Mouse (Mus musculus): ENCODE measurements around the gene Prr14. TPM values are rescaled to one million over a fixed set of nuclear protein-coding genes. Genes with fewer than 3 reads are reported as not detected.

Prr14 gene
- polyA plus RNA-seq, 1 experiment from 2014 or later: 41.0 TPM

- Histone ChIP-seq H3K4me3 (replicated peaks) (peak overlapping the region; percentile 64), H3K9ac (replicated peaks) (peak overlapping the region; percentile 88), H3K27me3 (no peaks in the 10 kb centered on the region), H3K9me3 (no peaks in the 10 kb centered on the region), H3K36me3 (peaks cover 40% of the 10 kb centered on the region), H3K4me2 (peak overlapping the region; percentile 64), H3K4me1 (replicated peaks) (peaks cover 15% of the 10 kb centered on the region), H3K27ac (peak overlapping the region; percentile 97)
- ATAC-seq (ENCODE audit: insufficient number of reproducible peaks, insufficient read depth, low FRiP score, low TSS enrichment, low read depth): no peak
- whole genome bisulfite sequencing: 33% methylated on average over 8 of the region's 8 CpGs
Measured at GRCm38 (mm10) chr7:127513016-127513390, 53.6 kb downstream of the Prr14 start.

- ATAC-seq (ENCODE audit: insufficient number of reproducible peaks, insufficient read depth, low FRiP score, low TSS enrichment, low read depth): no peak
- Histone ChIP-seq H3K9ac (replicated peaks) (no peak overlapping the region), H3K36me3 (peaks cover 47% of the 10 kb centered on the region), H3K9me3 (no peaks in the 10 kb centered on the region), H3K4me3 (replicated peaks) (peak overlapping the region; percentile 64), H3K4me1 (replicated peaks) (peaks cover 15% of the 10 kb centered on the region), H3K4me2 (peak overlapping the region; percentile 64), H3K27me3 (no peaks in the 10 kb centered on the region), H3K27ac (no peak overlapping the region)
- WGBS: 73% methylated on average over 3 of the region's 3 CpGs
Measured at GRCm38 (mm10) chr7:127513781-127514180, 54.4 kb downstream of the Prr14 start.

GRCm38 (mm10) chr7:127515846-127516245 is 56.4 kb downstream of the Prr14 start:
- Histone ChIP-seq H3K4me2 (no peak overlapping the region), H3K4me1 (replicated peaks) (peaks cover 15% of the 10 kb centered on the region), H3K36me3 (peaks cover 65% of the 10 kb centered on the region), H3K9me3 (no peaks in the 10 kb centered on the region), H3K27ac (no peak overlapping the region), H3K4me3 (replicated peaks) (no peak overlapping the region), H3K9ac (replicated peaks) (no peak overlapping the region), H3K27me3 (no peaks in the 10 kb centered on the region)
- WGBS: 97% methylated on average over 7 of the region's 7 CpGs
- no peak for ATAC-seq (ENCODE audit: insufficient number of reproducible peaks, insufficient read depth, low FRiP score, low TSS enrichment, low read depth)

GRCm38 (mm10) chr7:127516344-127516743 is 56.9 kb downstream of the Prr14 start:
- H3K4me1 ChIP-seq (replicated peaks): peaks cover 11% of the 10 kb centered on the region
- H3K4me2 ChIP-seq: no peak overlapping the region
- WGBS: 97% methylated on average over 6 of the region's 7 CpGs
- peaks cover 70% of the 10 kb centered on the region for H3K36me3 ChIP-seq
- H3K27me3 ChIP-seq: no peaks in the 10 kb centered on the region
- no peak overlapping the region for H3K9ac ChIP-seq (replicated peaks)
- no peak overlapping the region for H3K27ac ChIP-seq
- no peak overlapping the region for H3K4me3 ChIP-seq (replicated peaks)
- ATAC-seq (ENCODE audit: insufficient number of reproducible peaks, insufficient read depth, low FRiP score, low TSS enrichment, low read depth): no peak
- H3K9me3 ChIP-seq: no peaks in the 10 kb centered on the region

- 93% methylated on average over 3 of the region's 3 CpGs for WGBS
- H3K4me3 ChIP-seq (replicated peaks): no peak within 1 kb of the TSS
- H3K9me3 ChIP-seq: no peaks in the 10 kb centered on the region
- H3K27me3 ChIP-seq: no peaks in the 10 kb centered on the region
- H3K9ac ChIP-seq (replicated peaks): no peak within 1 kb of the TSS
- no peak within 1 kb of the TSS for H3K27ac ChIP-seq
- no peak for ATAC-seq (ENCODE audit: insufficient number of reproducible peaks, insufficient read depth, low FRiP score, low TSS enrichment, low read depth)
- H3K4me2 ChIP-seq: no peak within 1 kb of the TSS
- H3K36me3 ChIP-seq: peaks cover 91% of the 10 kb centered on the region
- no peaks in the 10 kb centered on the region for H3K4me1 ChIP-seq (replicated peaks)
Measured at GRCm38 (mm10) chr7:127519284-127519683, 59.9 kb downstream of the Prr14 start, which contains the start of gene Gm42715. TSS of gene Gm42715 (plus strand) at chr7:127519584.

Small RNAs within 50 kb of the gene (microRNA-seq; reads per million reads assigned to microRNA genes)
- gene Gm47278: not detected
- not detected for gene Mir7060

Other genes starting within 250 kb of the Prr14 start
- 61.9 and 65.5 TPM in 2 replicates for gene Zfp553, start 226.6 kb upstream of the Prr14 start, polyA plus RNA-seq (2016; fragmentation: Nextera tagmentation; extraction: Ambion mirVana)
- 34.1 and 35.9 TPM in 2 replicates for gene Sept1, start 226.5 kb upstream of the Prr14 start, polyA plus RNA-seq (2016; fragmentation: Nextera tagmentation; extraction: Ambion mirVana)
- 79.5 and 84.1 TPM in 2 replicates for gene Zfp771, start 215.3 kb upstream of the Prr14 start, polyA plus RNA-seq (2016; fragmentation: Nextera tagmentation; extraction: Ambion mirVana)
- 219 and 224 TPM in 2 replicates for gene Dctpp1, start 198.9 kb upstream of the Prr14 start, polyA plus RNA-seq (2016; fragmentation: Nextera tagmentation; extraction: Ambion mirVana)
- 89.5 and 92.3 TPM in 2 replicates for gene Sephs2, start 185.6 kb upstream of the Prr14 start, polyA plus RNA-seq (2016; fragmentation: Nextera tagmentation; extraction: Ambion mirVana)
- gene Itgal, start 163.4 kb upstream of the Prr14 start, polyA plus RNA-seq (2016; fragmentation: Nextera tagmentation; extraction: Ambion mirVana): 0.39 and 0.59 TPM in 2 replicates
- gene Zfp768, start 114.0 kb upstream of the Prr14 start, polyA plus RNA-seq (2016; fragmentation: Nextera tagmentation; extraction: Ambion mirVana): 21.0 and 22.6 TPM in 2 replicates
- gene Zfp747, start 83.6 kb upstream of the Prr14 start, polyA plus RNA-seq (2016; fragmentation: Nextera tagmentation; extraction: Ambion mirVana): 9.2 and 10.1 TPM in 2 replicates
- gene 9130019O22Rik, start 72.4 kb upstream of the Prr14 start, polyA plus RNA-seq (2016; fragmentation: Nextera tagmentation; extraction: Ambion mirVana): 5.8 and 6.7 TPM in 2 replicates
- 6.4 and 7.0 TPM in 2 replicates for gene E430018J23Rik, start 66.0 kb upstream of the Prr14 start, polyA plus RNA-seq (2016; fragmentation: Nextera tagmentation; extraction: Ambion mirVana)
- 7.0 and 8.3 TPM in 2 replicates for gene Zfp764, start 52.8 kb upstream of the Prr14 start, polyA plus RNA-seq (2016; fragmentation: Nextera tagmentation; extraction: Ambion mirVana)
- gene Zfp688, start 37.5 kb upstream of the Prr14 start, polyA plus RNA-seq (2016; fragmentation: Nextera tagmentation; extraction: Ambion mirVana): 29.4 and 31.3 TPM in 2 replicates
- gene Zfp689, start 10.5 kb upstream of the Prr14 start, polyA plus RNA-seq (2016; fragmentation: Nextera tagmentation; extraction: Ambion mirVana): 16.8 and 17.8 TPM in 2 replicates
- gene Fbrs, start 19.6 kb downstream of the Prr14 start, polyA plus RNA-seq (2016; fragmentation: Nextera tagmentation; extraction: Ambion mirVana): 11.7 and 13.0 TPM in 2 replicates
- 77.2 and 79.4 TPM in 2 replicates for gene Srcap, start 52.4 kb downstream of the Prr14 start, polyA plus RNA-seq (2016; fragmentation: Nextera tagmentation; extraction: Ambion mirVana)
- gene Gm42715, start 60.0 kb downstream of the Prr14 start, polyA plus RNA-seq (2016; fragmentation: Nextera tagmentation; extraction: Ambion mirVana): 15.9 and 18.0 TPM in 2 replicates
- 5.3 and 8.1 TPM in 2 replicates for gene Tmem265, start 101.8 kb downstream of the Prr14 start, polyA plus RNA-seq (2016; fragmentation: Nextera tagmentation; extraction: Ambion mirVana)
- gene Phkg2, start 113.7 kb downstream of the Prr14 start, polyA plus RNA-seq (2016; fragmentation: Nextera tagmentation; extraction: Ambion mirVana): 40.4 and 42.2 TPM in 2 replicates
- 12.1 and 13.1 TPM in 2 replicates for gene Ccdc189, start 129.0 kb downstream of the Prr14 start, polyA plus RNA-seq (2016; fragmentation: Nextera tagmentation; extraction: Ambion mirVana)
- 61.6 and 66.6 TPM in 2 replicates for gene Rnf40, start 129.2 kb downstream of the Prr14 start, polyA plus RNA-seq (2016; fragmentation: Nextera tagmentation; extraction: Ambion mirVana)
- gene Zfp629, start 156.2 kb downstream of the Prr14 start, polyA plus RNA-seq (2016; fragmentation: Nextera tagmentation; extraction: Ambion mirVana): 26.1 and 30.1 TPM in 2 replicates
- 120 and 127 TPM in 2 replicates for gene Bcl7c, start 249.3 kb downstream of the Prr14 start, polyA plus RNA-seq (2016; fragmentation: Nextera tagmentation; extraction: Ambion mirVana)